Mouse (Mus musculus) heart, embryonic 12.5 days (tissue): ENCODE data around the gene Ssh3. TPM values are rescaled to one million over a fixed set of nuclear protein-coding genes. Genes with fewer than 3 reads are reported as not detected.
A peak's percentile ranks its signal among the peaks of the same experiment; 100 is the strongest.

Experiments
- ATAC-seq: fragments of 200-750 bp; cut with Nextera tagmentation; 2 replicates; pipeline ENCODE4 v1.8.0; 2017; ENCODE audit warnings: moderate TSS enrichment, moderate library complexity; ENCODE audit not compliant: insufficient number of reproducible peaks, low FRiP score
- H3K27ac ChIP-seq: fragments of 300-500 bp; sonication (generic); 2 replicates; pipeline ENCODE4 v1.5.1; 2016; ENCODE audit warnings: mild to moderate bottlenecking, moderate library complexity; ENCODE audit not compliant: poor library complexity, severe bottlenecking
- H3K27me3 ChIP-seq: fragments of 300-500 bp; sonication (generic); replicated peaks from 2 replicates; pipeline ENCODE4 v1.6.1; 2016; ENCODE audit warnings: mild to moderate bottlenecking, moderate library complexity
- H3K36me3 ChIP-seq: fragments of 300-500 bp; sonication (generic); 2 replicates; pipeline ENCODE4 v1.6.1; 2016; ENCODE audit warnings: mild to moderate bottlenecking, moderate library complexity
- H3K4me1 ChIP-seq: fragments of 300-500 bp; sonication (generic); replicated peaks from 2 replicates; pipeline ENCODE4 v1.6.1; 2016; ENCODE audit warnings: mild to moderate bottlenecking
- H3K4me2 ChIP-seq: fragments of 300-500 bp; sonication (generic); 2 replicates; pipeline ENCODE4 v1.6.1; 2016; ENCODE audit warnings: mild to moderate bottlenecking, moderate library complexity
- H3K4me3 ChIP-seq: fragments of 300-500 bp; sonication (generic); 2 replicates; pipeline ENCODE4 v1.5.1; 2016; ENCODE audit warnings: mild to moderate bottlenecking
- H3K9ac ChIP-seq: fragments of 300-500 bp; sonication (generic); 2 replicates; pipeline ENCODE4 v1.6.1; 2016; ENCODE audit warnings: mild to moderate bottlenecking, moderate library complexity
- H3K9me3 ChIP-seq: fragments of 300-500 bp; sonication (generic); replicated peaks from 2 replicates; pipeline ENCODE4 v1.6.1; 2016; ENCODE audit warnings: mild to moderate bottlenecking, moderate library complexity
- WGBS: fragments of 180-500 bp; shearing (Covaris S2); methylation state at CpG from one replicate; pipeline ENCODE4 v1.1.7; 2016; 5-methylcytosine and 5-hydroxymethylcytosine counted together
- polyA plus RNA-seq: library from polyadenylated mRNA; unstranded; fragments of >200 nt; fragmentation: Nextera tagmentation; extraction: Ambion mirVana; gene quantifications from 2 replicates; pipeline ENCODE4 v1.2.1, GENCODE M21; 2016

Ssh3 gene
- polyA plus RNA-seq, 1 experiment from 2014 or later, result 4.7 TPM

DNA sequence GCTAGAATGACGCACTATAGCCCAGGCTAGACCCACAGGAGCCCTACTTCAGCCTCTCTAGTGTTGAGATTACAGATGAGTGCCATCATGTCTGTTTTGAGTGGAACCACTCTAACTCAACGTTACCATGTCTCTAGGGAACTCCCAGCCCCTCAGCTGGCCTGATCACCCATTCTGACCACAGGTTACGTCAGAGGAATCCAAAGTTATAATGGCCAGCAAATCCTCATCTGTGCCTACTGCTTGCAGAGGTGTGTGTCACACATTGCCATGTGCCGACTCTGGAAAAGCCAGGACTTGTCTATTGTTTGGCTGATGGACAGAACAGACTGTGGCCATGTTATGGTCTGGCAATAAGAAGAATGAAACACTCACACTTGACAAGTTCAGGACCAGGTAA is 26.4 kb upstream of the Ssh3 start:
- Histone ChIP-seq H3K4me2 (no peak overlapping the region), H3K9ac (no peak overlapping the region), H3K9me3 (no peaks in the 10 kb centered on the region), H3K27ac (no peak overlapping the region), H3K4me1 (peaks cover 36% of the 10 kb centered on the region), H3K36me3 (peaks cover 37% of the 10 kb centered on the region), H3K27me3 (no peaks in the 10 kb centered on the region), H3K4me3 (no peak overlapping the region)
- 81% methylated on average over 4 of the region's 4 CpGs for WGBS
- no peak for ATAC-seq

DNA sequence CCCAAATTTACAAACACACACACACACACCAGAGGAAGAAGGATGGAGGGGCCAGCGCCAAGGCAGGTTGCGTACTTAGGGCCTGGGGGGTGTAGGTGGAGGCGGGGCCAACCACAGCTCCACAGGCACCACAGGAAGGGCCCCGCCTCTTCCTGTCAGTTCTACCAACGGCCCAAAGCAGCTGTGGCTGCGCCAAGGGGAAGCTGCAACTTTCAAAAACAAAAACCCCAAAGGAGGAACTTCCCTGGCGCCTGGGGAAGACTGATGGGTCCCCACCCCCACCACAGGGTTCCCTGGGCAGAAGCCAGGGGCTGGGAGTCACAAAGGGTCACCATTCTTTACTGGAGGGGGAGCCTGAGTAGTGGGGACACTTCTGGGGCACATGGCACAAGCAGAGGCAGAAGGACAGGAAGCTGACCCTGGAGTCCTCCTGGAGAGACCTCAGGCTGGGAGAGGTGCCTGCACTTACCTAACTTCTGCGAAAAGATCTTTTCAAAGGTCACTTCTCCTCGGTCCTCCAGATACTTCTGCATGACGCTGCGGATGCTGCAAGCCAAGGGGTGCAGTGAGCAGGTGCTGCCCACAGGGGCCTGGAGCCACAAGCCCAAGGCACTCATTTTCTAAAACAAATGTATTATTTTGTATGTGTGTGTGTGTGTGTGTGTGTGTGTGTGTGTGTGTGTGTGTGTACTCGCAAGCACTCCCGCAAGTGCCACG is 25.6 kb upstream of the Ssh3 start:
- peak overlapping the region; percentile 32; the same call in 1 of the 2 replicates for H3K27ac ChIP-seq
- H3K4me3 ChIP-seq, result no peak overlapping the region
- peak; percentile 43; the same call in 1 of the 2 replicates for ATAC-seq
- H3K27me3 ChIP-seq, result no peaks in the 10 kb centered on the region
- WGBS, result 60% methylated on average over 14 of the region's 14 CpGs
- H3K4me2 ChIP-seq, result no peak overlapping the region
- no peaks in the 10 kb centered on the region for H3K9me3 ChIP-seq
- no peak overlapping the region for H3K9ac ChIP-seq
- peaks cover 45% of the 10 kb centered on the region for H3K36me3 ChIP-seq
- H3K4me1 ChIP-seq, result peaks cover 27% of the 10 kb centered on the region

DNA sequence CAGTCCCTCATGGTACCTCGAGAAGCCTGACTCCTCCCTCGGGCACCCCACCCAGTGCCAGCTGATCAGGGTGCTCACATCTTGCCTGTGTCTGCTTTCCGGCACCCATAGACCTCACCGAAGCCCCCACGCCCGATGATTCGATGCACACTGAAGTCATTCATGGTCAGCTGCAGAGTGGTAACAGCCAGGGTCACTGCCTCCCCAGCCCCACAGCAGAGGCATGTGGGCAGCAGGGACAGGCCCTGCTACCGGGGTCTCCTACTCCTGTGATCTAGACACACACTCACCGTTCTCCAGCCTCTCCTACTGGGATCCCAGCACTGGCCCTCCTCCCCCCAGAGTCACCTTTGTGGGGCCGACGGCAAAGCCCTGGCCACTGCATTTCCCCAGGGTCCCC is 22.2 kb upstream of the Ssh3 start:
- Histone ChIP-seq H3K4me3 (no peak overlapping the region), H3K9me3 (no peaks in the 10 kb centered on the region), H3K4me2 (no peak overlapping the region), H3K9ac (no peak overlapping the region), H3K4me1 (peaks cover 11% of the 10 kb centered on the region; the same call in 1 of the 2 replicates), H3K36me3 (peaks cover 70% of the 10 kb centered on the region), H3K27me3 (no peaks in the 10 kb centered on the region), H3K27ac (no peak overlapping the region)
- 92% methylated on average over 11 of the region's 11 CpGs for WGBS
- ATAC-seq, result no peak

DNA sequence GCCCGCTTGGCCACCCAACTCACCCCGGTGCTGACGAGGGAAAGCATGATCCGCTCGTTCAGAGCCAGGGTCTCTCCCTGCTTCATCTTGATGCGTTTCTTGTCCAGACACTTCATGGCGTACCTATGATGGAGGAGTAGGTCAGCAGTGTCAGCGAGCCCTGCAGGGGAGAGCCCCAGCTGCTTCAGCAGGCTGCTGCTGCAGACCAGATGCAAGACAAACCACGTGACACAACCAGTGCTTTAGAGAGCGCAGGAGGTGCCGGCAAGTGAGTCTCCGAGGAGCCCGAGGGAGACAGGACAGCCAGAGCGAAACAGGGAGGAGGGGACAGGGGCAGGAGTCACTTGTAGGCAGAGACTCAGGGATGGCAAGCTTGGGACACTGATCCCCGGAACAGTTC is 21.8 kb upstream of the Ssh3 start:
- no peak for ATAC-seq
- H3K27me3 ChIP-seq, result no peaks in the 10 kb centered on the region
- no peak overlapping the region for H3K27ac ChIP-seq
- H3K4me1 ChIP-seq, result peaks cover 11% of the 10 kb centered on the region; the same call in 1 of the 2 replicates
- no peak overlapping the region for H3K9ac ChIP-seq
- no peak overlapping the region for H3K4me3 ChIP-seq
- H3K9me3 ChIP-seq, result no peaks in the 10 kb centered on the region; the same call in 1 of the 2 replicates
- peaks cover 74% of the 10 kb centered on the region for H3K36me3 ChIP-seq
- H3K4me2 ChIP-seq, result no peak overlapping the region
- WGBS, result 81% methylated on average over 15 of the region's 15 CpGs

DNA sequence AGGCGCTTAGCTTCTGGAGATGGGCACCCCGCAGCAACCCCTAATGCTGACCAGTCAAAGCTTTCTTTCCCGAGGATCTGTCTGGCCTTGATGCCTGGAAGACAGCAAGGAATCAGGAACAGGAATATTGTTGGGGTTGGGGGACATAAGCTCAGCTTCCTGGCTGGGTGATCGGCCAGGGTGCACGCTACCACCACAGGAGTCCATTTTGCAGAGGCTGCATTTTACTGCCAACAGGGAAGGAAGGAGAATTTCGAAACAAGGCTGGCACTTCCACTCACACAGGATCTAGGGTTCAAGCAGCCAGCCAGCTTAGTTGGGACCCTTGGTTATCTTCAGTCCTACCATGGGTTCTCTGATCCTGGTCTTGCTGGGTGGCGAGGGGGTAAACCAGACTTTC is 14.7 kb upstream of the Ssh3 start:
- no peak for ATAC-seq
- no peaks in the 10 kb centered on the region; the same call in 1 of the 2 replicates for H3K4me1 ChIP-seq
- peaks cover 15% of the 10 kb centered on the region for H3K27me3 ChIP-seq
- no peaks in the 10 kb centered on the region; the same call in 1 of the 2 replicates for H3K9me3 ChIP-seq
- no peak overlapping the region for H3K27ac ChIP-seq
- H3K4me2 ChIP-seq, result peak overlapping the region; percentile 83
- H3K4me3 ChIP-seq, result peak overlapping the region; percentile 53; the same call in 1 of the 2 replicates
- no peak overlapping the region for H3K9ac ChIP-seq
- 42% methylated on average over 7 of the region's 7 CpGs for WGBS
- H3K36me3 ChIP-seq, result peaks cover 34% of the 10 kb centered on the region

DNA sequence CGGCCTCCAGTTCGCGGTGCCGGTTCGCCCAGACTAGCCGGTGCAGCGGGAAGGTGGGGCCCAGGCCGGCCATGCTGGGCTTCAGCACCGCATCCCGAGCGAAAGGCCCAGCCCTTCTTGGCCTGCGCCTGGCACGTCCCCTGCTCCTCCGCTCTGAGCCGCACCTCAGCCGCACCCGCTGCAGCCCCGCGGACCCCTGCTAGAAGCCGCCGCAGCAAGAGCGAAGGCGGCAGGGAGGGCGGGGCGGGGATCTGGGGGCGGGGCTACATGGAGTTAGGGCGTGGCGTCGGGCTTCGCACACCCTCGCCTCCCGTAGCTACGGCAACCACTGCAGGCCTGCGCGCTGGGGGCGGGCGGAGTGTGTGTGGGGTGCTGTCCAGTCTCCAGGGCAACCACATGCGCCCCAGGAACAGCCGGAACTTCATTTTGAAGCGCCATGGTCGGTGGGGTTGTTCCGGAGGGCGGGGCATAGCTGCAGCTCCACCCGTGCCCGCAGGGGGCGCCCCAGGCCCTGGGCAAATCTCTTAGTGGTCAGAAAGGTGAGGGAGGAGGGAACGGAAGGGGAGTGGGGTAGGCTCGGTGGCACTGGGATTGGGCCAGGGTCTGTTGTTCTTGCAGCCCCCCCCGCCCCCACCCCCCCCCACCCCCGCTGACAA is 14.0 kb upstream of the Ssh3 start, which contains the start of gene Ankrd13d:
TSS of gene Ankrd13d (minus strand) at position 240 of the 656 bp plus-strand sequence.
- H3K4me1 ChIP-seq, result no peaks in the 10 kb centered on the region; the same call in 1 of the 2 replicates
- H3K27ac ChIP-seq, result no peak within 1 kb of the TSS
- ATAC-seq, result peak; percentile 91
- peak within 1 kb of the TSS; percentile 83 for H3K4me2 ChIP-seq
- H3K27me3 ChIP-seq, result peaks cover 15% of the 10 kb centered on the region
- peaks cover 28% of the 10 kb centered on the region for H3K36me3 ChIP-seq
- peak within 1 kb of the TSS; percentile 75 for H3K9ac ChIP-seq
- H3K9me3 ChIP-seq, result no peaks in the 10 kb centered on the region; the same call in 1 of the 2 replicates
- under 1% methylated on average over 50 of the region's 50 CpGs for WGBS
- H3K4me3 ChIP-seq, result peak within 1 kb of the TSS; percentile 53

DNA sequence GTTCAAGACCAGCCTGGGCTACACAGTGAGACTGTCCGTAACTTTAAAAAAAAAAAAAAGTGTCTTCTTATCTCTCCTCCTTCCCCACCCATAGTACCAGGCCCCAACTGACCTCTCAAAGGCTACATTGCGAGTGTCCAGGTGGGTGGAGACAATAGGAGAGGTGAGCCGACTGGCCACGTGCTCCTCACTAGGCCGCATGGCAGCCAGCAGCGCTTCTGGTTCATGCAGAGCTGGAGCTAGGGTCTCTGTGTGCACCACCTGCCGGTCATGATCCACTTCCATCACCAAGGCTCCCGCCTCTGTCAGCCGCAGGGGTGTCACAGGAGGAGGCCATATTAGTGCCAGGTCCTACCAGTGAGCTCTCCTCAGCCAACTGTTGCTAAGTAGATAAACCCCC is 11.4 kb upstream of the Ssh3 start:
- WGBS, result 90% methylated on average over 9 of the region's 9 CpGs
- Histone ChIP-seq H3K4me3 (no peak overlapping the region), H3K9me3 (no peaks in the 10 kb centered on the region), H3K4me2 (no peak overlapping the region), H3K4me1 (no peaks in the 10 kb centered on the region; the same call in 1 of the 2 replicates), H3K36me3 (peaks cover 2% of the 10 kb centered on the region), H3K27ac (no peak overlapping the region), H3K9ac (no peak overlapping the region), H3K27me3 (peaks cover 15% of the 10 kb centered on the region)
- no peak for ATAC-seq

DNA sequence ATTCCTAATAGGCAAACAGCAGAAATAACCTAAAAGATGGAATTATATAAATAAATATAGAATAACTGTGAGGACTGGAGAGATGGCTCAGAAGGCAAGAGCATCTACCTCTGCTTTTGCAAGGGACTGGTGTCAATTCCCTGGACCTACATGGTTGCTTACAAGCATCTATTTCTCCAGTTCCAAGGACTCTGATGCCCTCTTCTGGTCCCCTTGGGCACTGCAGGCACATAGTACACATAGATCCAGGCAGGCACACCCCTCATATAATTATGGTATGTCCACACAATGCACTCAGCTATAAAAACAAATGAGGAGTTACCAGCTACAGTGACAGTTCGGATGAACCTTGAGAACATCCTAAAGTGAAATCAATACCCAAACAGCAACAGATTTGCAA is 10.5 kb upstream of the Ssh3 start:
- H3K9me3 ChIP-seq, result no peaks in the 10 kb centered on the region
- H3K4me3 ChIP-seq, result no peak overlapping the region
- H3K4me2 ChIP-seq, result no peak overlapping the region
- 85% methylated on average over 1 of the region's 1 CpGs for WGBS
- no peak overlapping the region for H3K27ac ChIP-seq
- no peaks in the 10 kb centered on the region for H3K36me3 ChIP-seq
- H3K4me1 ChIP-seq, result no peaks in the 10 kb centered on the region; the same call in 1 of the 2 replicates
- no peak overlapping the region for H3K9ac ChIP-seq
- no peak for ATAC-seq
- H3K27me3 ChIP-seq, result peaks cover 15% of the 10 kb centered on the region

DNA sequence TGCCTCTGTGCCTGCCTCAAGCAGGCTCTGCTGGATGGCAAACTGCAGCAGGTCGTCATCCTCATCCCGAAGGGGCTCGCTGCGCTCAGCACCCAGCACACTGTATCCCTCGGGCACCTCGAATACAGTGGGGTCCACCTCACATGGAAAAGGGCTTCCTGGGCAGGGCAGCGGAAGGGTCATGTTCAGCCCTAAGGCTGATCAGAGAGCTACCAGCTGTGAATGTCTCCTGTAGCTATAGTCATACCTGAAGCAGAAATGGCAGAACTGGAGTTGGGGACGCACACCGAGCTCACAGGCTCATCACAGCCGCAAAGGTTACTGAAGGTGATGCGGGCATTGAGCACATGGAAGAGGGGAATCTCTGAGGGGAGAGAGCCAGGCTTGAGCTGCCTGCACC is 2.0 kb upstream of the Ssh3 start:
- Histone ChIP-seq H3K9ac (no peak overlapping the region), H3K9me3 (no peaks in the 10 kb centered on the region), H3K27me3 (peaks cover 50% of the 10 kb centered on the region), H3K4me1 (peaks cover 11% of the 10 kb centered on the region), H3K27ac (no peak overlapping the region), H3K4me3 (no peak overlapping the region), H3K4me2 (no peak overlapping the region), H3K36me3 (no peaks in the 10 kb centered on the region)
- 87% methylated on average over 11 of the region's 11 CpGs for WGBS
- no peak for ATAC-seq

DNA sequence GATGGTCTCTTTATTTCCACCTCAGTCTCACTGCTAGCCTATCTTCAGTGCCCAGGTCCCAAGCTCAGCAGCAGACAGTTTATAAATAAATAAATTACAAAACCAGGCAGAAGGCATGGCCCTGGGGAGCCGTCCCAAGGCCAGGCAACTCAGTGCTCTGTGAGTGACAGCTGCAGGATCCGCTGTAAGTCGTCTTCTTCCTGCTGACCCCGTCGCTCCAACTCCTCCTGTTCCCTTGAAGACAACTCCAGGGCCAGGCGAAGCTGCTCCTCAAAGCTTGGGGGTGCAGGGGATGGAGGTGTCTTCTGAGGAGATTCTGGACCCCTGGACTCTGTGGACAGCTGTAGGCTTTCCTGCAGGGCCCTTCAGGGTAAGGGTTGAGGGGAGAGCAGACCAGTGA is 1.2 kb upstream of the Ssh3 start:
- no peak overlapping the region for H3K4me3 ChIP-seq
- no peak overlapping the region for H3K4me2 ChIP-seq
- H3K9ac ChIP-seq, result no peak overlapping the region
- H3K27me3 ChIP-seq, result peaks cover 50% of the 10 kb centered on the region
- no peaks in the 10 kb centered on the region for H3K9me3 ChIP-seq
- H3K36me3 ChIP-seq, result no peaks in the 10 kb centered on the region
- 50% methylated on average over 6 of the region's 6 CpGs for WGBS
- H3K4me1 ChIP-seq, result peaks cover 11% of the 10 kb centered on the region
- ATAC-seq, result no peak
- H3K27ac ChIP-seq, result no peak overlapping the region

DNA sequence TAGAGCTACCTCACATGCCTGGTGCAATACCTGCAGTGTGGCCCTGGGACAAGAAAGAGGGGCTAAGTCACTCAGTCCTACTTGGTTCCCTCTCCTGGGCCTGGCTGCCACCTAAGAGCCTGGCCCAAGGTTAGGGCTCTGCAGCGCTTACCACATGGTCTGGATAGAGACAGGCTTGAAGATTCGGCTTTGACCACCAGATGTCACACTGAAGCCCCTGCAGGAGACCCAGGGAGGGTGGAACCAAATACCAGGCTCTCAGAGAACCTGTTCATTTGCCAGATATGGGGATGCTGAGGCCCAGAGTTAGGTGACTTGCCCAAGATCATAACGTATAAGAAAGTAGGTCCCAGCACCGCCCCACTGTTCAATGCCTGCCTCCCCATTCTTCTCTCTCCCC is 3.0 kb downstream of the Ssh3 start:
- H3K27me3 ChIP-seq, result peaks cover 45% of the 10 kb centered on the region
- H3K9me3 ChIP-seq, result no peaks in the 10 kb centered on the region
- no peak overlapping the region for H3K4me3 ChIP-seq
- H3K27ac ChIP-seq, result no peak overlapping the region
- peaks cover 11% of the 10 kb centered on the region for H3K4me1 ChIP-seq
- H3K4me2 ChIP-seq, result no peak overlapping the region
- no peak overlapping the region for H3K9ac ChIP-seq
- H3K36me3 ChIP-seq, result no peaks in the 10 kb centered on the region
- WGBS, result 60% methylated on average over 4 of the region's 4 CpGs
- ATAC-seq, result no peak
